Mouse (Mus musculus): ENCODE measurements around the gene Gtf3c1. TPM values are rescaled to one million over a fixed set of nuclear protein-coding genes. Genes with fewer than 3 reads are reported as not detected.

Gtf3c1 gene
- polyA plus RNA-seq, 1 experiment from 2014 or later, result 4.8 TPM

GRCm38 (mm10) chr7:125637220-125638140, 70.1 kb downstream of the Gtf3c1 start:
- TF ChIP-seq CTCF (IDR thresholded peaks at IDR 0.05; ENCODE audit: low read depth), result no peak
- no peak for TF ChIP-seq EP300 (IDR thresholded peaks at IDR 0.05; ENCODE audit: low read depth)
- Histone ChIP-seq H3K9ac (replicated peaks) (no peak overlapping the region), H3K4me3 (ENCODE audit: low read depth, low read length) (no peak overlapping the region), H3K4me2 (ENCODE audit: low read depth, low read length) (no peak overlapping the region), H3K27ac (ENCODE audit: low read depth) (no peak overlapping the region), H3K9me3 (ENCODE audit: low read length) (no peaks in the 10 kb centered on the region), H3K36me3 (replicated peaks; ENCODE audit: insufficient read depth, low read length) (peaks cover 26% of the 10 kb centered on the region), H3K27me3 (ENCODE audit: insufficient read depth, low read length) (no peaks in the 10 kb centered on the region), H3K4me1 (ENCODE audit: insufficient read depth) (peaks cover 3% of the 10 kb centered on the region)
- ATAC-seq, result no peak
- no peak for DNase-seq
- WGBS (ENCODE audit: insufficient replicate concordance), result 77% methylated on average over 8 of the region's 8 CpGs

DNA sequence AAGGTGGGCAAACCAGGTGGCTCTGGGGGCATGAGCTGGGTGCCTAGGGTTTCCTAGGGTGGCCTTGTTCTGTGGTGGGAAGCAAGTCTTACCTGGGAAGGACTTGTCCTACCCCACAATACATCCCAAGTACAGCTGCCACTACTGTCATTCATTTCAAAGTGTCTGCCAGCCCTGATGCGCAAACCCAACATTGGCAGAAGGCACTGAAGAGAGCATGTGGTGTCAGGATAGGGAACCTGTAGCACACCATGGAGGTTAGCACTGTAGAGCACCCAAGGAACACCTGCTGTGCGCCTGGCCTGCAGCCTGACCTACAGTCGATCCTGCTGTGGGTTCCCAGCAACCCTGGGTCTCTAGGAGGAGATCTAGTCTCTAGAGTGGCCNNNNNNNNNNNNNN, 76.6 kb downstream of the Gtf3c1 start:
- DNase-seq, result no peak
- no peak overlapping the region for H3K9ac ChIP-seq (replicated peaks)
- TF ChIP-seq EP300 (IDR thresholded peaks at IDR 0.05; ENCODE audit: low read depth), result no peak
- no peak for TF ChIP-seq CTCF (IDR thresholded peaks at IDR 0.05; ENCODE audit: low read depth)
- 53% methylated on average over 3 of the region's 3 CpGs for WGBS (ENCODE audit: insufficient replicate concordance)
- H3K4me3 ChIP-seq (ENCODE audit: low read depth, low read length), result no peak overlapping the region
- H3K9me3 ChIP-seq (ENCODE audit: low read length), result peaks cover 4% of the 10 kb centered on the region
- ATAC-seq, result no peak
- H3K27ac ChIP-seq (ENCODE audit: low read depth), result peak overlapping the region; percentile 64; the same call in 1 of the 2 replicates
- no peaks in the 10 kb centered on the region for H3K27me3 ChIP-seq (ENCODE audit: insufficient read depth, low read length)
- peaks cover 10% of the 10 kb centered on the region for H3K4me1 ChIP-seq (ENCODE audit: insufficient read depth)
- H3K4me2 ChIP-seq (ENCODE audit: low read depth, low read length), result peak overlapping the region; percentile 40
- H3K36me3 ChIP-seq (replicated peaks; ENCODE audit: insufficient read depth, low read length), result no peaks in the 10 kb centered on the region

- H3K27me3 ChIP-seq (ENCODE audit: insufficient read depth, low read length), result no peaks in the 10 kb centered on the region
- no peaks in the 10 kb centered on the region for H3K36me3 ChIP-seq (replicated peaks; ENCODE audit: insufficient read depth, low read length)
- peaks cover 10% of the 10 kb centered on the region for H3K4me1 ChIP-seq (ENCODE audit: insufficient read depth)
- peak; percentile 78 for ATAC-seq
- DNase-seq, result peak; percentile 65
- 26% methylated on average over 4 of the region's 4 CpGs for WGBS (ENCODE audit: insufficient replicate concordance)
- TF ChIP-seq EP300 (IDR thresholded peaks at IDR 0.05; ENCODE audit: low read depth) (0 out of 2 replicates have a peak, but pooled peaks have one; percentile 12), CTCF (IDR thresholded peaks at IDR 0.05; ENCODE audit: low read depth) (no peak)
- H3K9me3 ChIP-seq (ENCODE audit: low read length), result peaks cover 4% of the 10 kb centered on the region
- peak overlapping the region; percentile 64 for H3K27ac ChIP-seq (ENCODE audit: low read depth)
- H3K4me3 ChIP-seq (ENCODE audit: low read depth, low read length), result no peak overlapping the region
- H3K9ac ChIP-seq (replicated peaks), result no peak overlapping the region
- peak overlapping the region; percentile 40 for H3K4me2 ChIP-seq (ENCODE audit: low read depth, low read length)
Measured at GRCm38 (mm10) chr7:125630317-125630716, 77.3 kb downstream of the Gtf3c1 start.

- TF ChIP-seq CTCF (IDR thresholded peaks at IDR 0.05; ENCODE audit: low read depth) (no peak), EP300 (IDR thresholded peaks at IDR 0.05; ENCODE audit: low read depth) (no peak)
- Histone ChIP-seq H3K9me3 (ENCODE audit: low read length) (peaks cover 4% of the 10 kb centered on the region), H3K27me3 (ENCODE audit: insufficient read depth, low read length) (no peaks in the 10 kb centered on the region), H3K4me1 (ENCODE audit: insufficient read depth) (peaks cover 8% of the 10 kb centered on the region), H3K9ac (replicated peaks) (no peak overlapping the region), H3K4me3 (ENCODE audit: low read depth, low read length) (no peak overlapping the region), H3K4me2 (ENCODE audit: low read depth, low read length) (no peak overlapping the region), H3K36me3 (replicated peaks; ENCODE audit: insufficient read depth, low read length) (no peaks in the 10 kb centered on the region), H3K27ac (ENCODE audit: low read depth) (no peak overlapping the region)
- peak; percentile 54 for ATAC-seq
- DNase-seq, result peak; percentile 46
- 43% methylated on average over 7 of the region's 7 CpGs for WGBS (ENCODE audit: insufficient replicate concordance)
Measured at GRCm38 (mm10) chr7:125625829-125626228, 81.8 kb downstream of the Gtf3c1 start.

- TF ChIP-seq CTCF (IDR thresholded peaks at IDR 0.05; ENCODE audit: low read depth), result no peak
- TF ChIP-seq EP300 (IDR thresholded peaks at IDR 0.05; ENCODE audit: low read depth), result no peak
- 0 out of 2 replicates have a peak, but pooled peaks cover 5% of the 10 kb centered on the region for H3K4me1 ChIP-seq (ENCODE audit: insufficient read depth)
- no peak for ATAC-seq
- H3K27ac ChIP-seq (ENCODE audit: low read depth), result no peak overlapping the region
- no peak overlapping the region for H3K9ac ChIP-seq (replicated peaks)
- no peaks in the 10 kb centered on the region for H3K27me3 ChIP-seq (ENCODE audit: insufficient read depth, low read length)
- no peak overlapping the region for H3K4me3 ChIP-seq (ENCODE audit: low read depth, low read length)
- no peaks in the 10 kb centered on the region for H3K36me3 ChIP-seq (replicated peaks; ENCODE audit: insufficient read depth, low read length)
- H3K4me2 ChIP-seq (ENCODE audit: low read depth, low read length), result no peak overlapping the region
- WGBS (ENCODE audit: insufficient replicate concordance), result 65% methylated on average over 4 of the region's 4 CpGs
- DNase-seq, result no peak
- peaks cover 4% of the 10 kb centered on the region for H3K9me3 ChIP-seq (ENCODE audit: low read length)
Measured at GRCm38 (mm10) chr7:125625219-125625618, 82.4 kb downstream of the Gtf3c1 start.
